Mouse (Mus musculus) CH12.LX (cell line): Measurements from ENCODE around the gene Dlx6. TPM values are rescaled to one million over a fixed set of nuclear protein-coding genes. Genes with fewer than 3 reads are reported as not detected.

ENCODE experiments used
- DNase-seq: peaks from one replicate; pipeline ENCODE4 v3.0.0-alpha.2; 2013; ENCODE audit errors: extremely low read depth
- H3K27ac ChIP-seq: 2 replicates; pipeline ENCODE4 v1.5.1; 2012; ENCODE audit warnings: low read depth, mild to moderate bottlenecking, control low read depth, moderate library complexity; ENCODE audit not compliant: insufficient read depth
- H3K27me3 ChIP-seq: replicated peaks from 2 replicates; pipeline ENCODE3; 2012; ENCODE audit warnings: inconsistent platforms
- H3K36me3 ChIP-seq, 2 experiments: replicated peaks in 1 of 2; 2 replicates each; pipeline versions ENCODE3 to v1.6.1; 2012; ENCODE audit warnings: inconsistent platforms in 1 of 2, low read length in 1 of 2, mild to moderate bottlenecking in 1 of 2, mixed read lengths in 1 of 2, moderate library complexity in 1 of 2; ENCODE audit not compliant: control insufficient read depth in 1 of 2, insufficient read depth in 1 of 2
- H3K4me1 ChIP-seq, 2 experiments: 2 replicates each; pipeline ENCODE4 v1.6.1; 2012; ENCODE audit warnings: inconsistent platforms in 1 of 2, moderate library complexity in 1 of 2; ENCODE audit not compliant: insufficient read depth in 2 of 2, control insufficient read depth in 1 of 2
- H3K4me2 ChIP-seq: 2 replicates; pipeline ENCODE4 v1.6.1; 2012; ENCODE audit warnings: low read depth, mild to moderate bottlenecking, control low read depth; ENCODE audit not compliant: poor library complexity, insufficient read depth, severe bottlenecking
- H3K4me3 ChIP-seq, 3 experiments: fragments of 150-350 bp in 1 of 3; sonication (generic) in 1 of 3; replicated peaks in 1 of 3; 2 replicates each; pipeline versions ENCODE3 to v1.5.1; 2011 to 2012; ENCODE audit warnings: low read depth in 2 of 3, low read length in 2 of 3, mild to moderate bottlenecking in 2 of 3, moderate library complexity in 2 of 3, control low read depth in 1 of 3, improper control_type of control experiment in 1 of 3, inconsistent platforms in 1 of 3, mixed read lengths in 1 of 3; ENCODE audit not compliant: poor library complexity in 1 of 3
- H3K79me2 ChIP-seq: replicated peaks from 2 replicates; pipeline ENCODE4 v1.6.1; 2012; ENCODE audit warnings: mild to moderate bottlenecking, moderate library complexity; ENCODE audit not compliant: control insufficient read depth, poor library complexity, insufficient read depth, severe bottlenecking; ENCODE audit errors: extremely low read depth
- H3K9ac ChIP-seq: 2 replicates; pipeline ENCODE4 v1.6.1; 2012; ENCODE audit warnings: low read depth, mild to moderate bottlenecking, control low read depth, moderate library complexity; ENCODE audit not compliant: insufficient read depth
- H3K9me3 ChIP-seq: replicated peaks from 2 replicates; pipeline ENCODE3; 2012; ENCODE audit warnings: low read length, inconsistent platforms, mixed read lengths
- BHLHE40 ChIP-seq: IDR thresholded peaks from 2 replicates; pipeline ENCODE4 v1.6.1; 2011; ENCODE audit warnings: mild to moderate bottlenecking, low read depth, low read length, improper control_type of control experiment
- CHD1 ChIP-seq: IDR thresholded peaks from 2 replicates; pipeline ENCODE4 v1.6.1; 2012; ENCODE audit warnings: low read depth, low read length, improper control_type of control experiment, inconsistent platforms
- E2F4 ChIP-seq: IDR thresholded peaks from 2 replicates; pipeline ENCODE4 v1.6.1; 2011; ENCODE audit warnings: low read depth, low read length, improper control_type of control experiment; ENCODE audit not compliant: insufficient replicate concordance
- ETS1 ChIP-seq: conservative IDR thresholded peaks from 2 replicates; pipeline ENCODE4 v1.6.1; 2012; ENCODE audit warnings: low read depth, mild to moderate bottlenecking, inconsistent platforms, low read length, improper control_type of control experiment, moderate library complexity
- GABPA ChIP-seq: IDR thresholded peaks from 2 replicates; pipeline ENCODE4 v1.6.1; 2012; ENCODE audit warnings: low read depth, low read length, improper control_type of control experiment, inconsistent platforms; ENCODE audit not compliant: insufficient replicate concordance
- IRF4 ChIP-seq: IDR thresholded peaks from 2 replicates; pipeline ENCODE4 v1.6.1; 2014; ENCODE audit warnings: low read depth, mild to moderate bottlenecking, inconsistent platforms, low read length, improper control_type of control experiment
- JUND ChIP-seq: conservative IDR thresholded peaks from 2 replicates; pipeline ENCODE4 v1.6.1; 2011; ENCODE audit warnings: low read depth, low read length, improper control_type of control experiment
- MAFK ChIP-seq: IDR thresholded peaks from 2 replicates; pipeline ENCODE4 v1.6.1; 2011; ENCODE audit warnings: low read length, improper control_type of control experiment; ENCODE audit not compliant: insufficient replicate concordance
- MAZ ChIP-seq: IDR thresholded peaks from 2 replicates; pipeline ENCODE4 v1.6.1; 2012; ENCODE audit warnings: low read depth, mild to moderate bottlenecking, inconsistent platforms, low read length, improper control_type of control experiment, moderate library complexity
- MYC ChIP-seq: IDR thresholded peaks from 2 replicates; pipeline ENCODE4 v1.6.1; 2011; ENCODE audit warnings: low read depth, mild to moderate bottlenecking, improper control_type of control experiment, low read length
- NELFE ChIP-seq: IDR thresholded peaks from 2 replicates; pipeline ENCODE4 v1.6.1; 2011; ENCODE audit warnings: low read depth, low read length, improper control_type of control experiment
- PAX5 ChIP-seq: IDR thresholded peaks from 2 replicates; pipeline ENCODE4 v1.6.1; 2012; ENCODE audit warnings: low read length, inconsistent platforms, mixed read lengths
- POLR2A ChIP-seq: IDR thresholded peaks from 2 replicates; pipeline ENCODE4 v1.6.1; 2011; ENCODE audit warnings: low read depth, mild to moderate bottlenecking, improper control_type of control experiment, low read length
- RAD21 ChIP-seq: IDR thresholded peaks from 2 replicates; pipeline ENCODE4 v1.6.1; 2011; ENCODE audit warnings: low read depth, mild to moderate bottlenecking, low read length, improper control_type of control experiment, moderate library complexity
- RCOR1 ChIP-seq: conservative IDR thresholded peaks from 2 replicates; pipeline ENCODE4 v1.6.1; 2012; ENCODE audit warnings: low read depth, mild to moderate bottlenecking, inconsistent platforms, low read length, improper control_type of control experiment
- SMC3 ChIP-seq: IDR thresholded peaks from 2 replicates; pipeline ENCODE4 v1.6.1; 2011; ENCODE audit warnings: low read depth, low read length, improper control_type of control experiment
- TBP ChIP-seq: conservative IDR thresholded peaks from 2 replicates; pipeline ENCODE4 v1.6.1; 2011; ENCODE audit warnings: low read depth, low read length, improper control_type of control experiment
- TCF12 ChIP-seq: IDR thresholded peaks from 2 replicates; pipeline ENCODE4 v1.6.1; 2014; ENCODE audit warnings: low read depth, mild to moderate bottlenecking, inconsistent platforms, low read length, improper control_type of control experiment
- UBTF ChIP-seq: IDR thresholded peaks from 2 replicates; pipeline ENCODE4 v1.6.1; 2012; ENCODE audit warnings: low read depth, mild to moderate bottlenecking, inconsistent platforms, low read length, improper control_type of control experiment, moderate library complexity
- USF1 ChIP-seq: IDR thresholded peaks from 2 replicates; pipeline ENCODE4 v1.6.1; 2014; ENCODE audit warnings: low read depth, mild to moderate bottlenecking, inconsistent platforms, low read length, improper control_type of control experiment
- ZC3H11A ChIP-seq: IDR thresholded peaks from 2 replicates; pipeline ENCODE4 v1.6.1; 2012; ENCODE audit warnings: low read depth, mild to moderate bottlenecking, inconsistent platforms, low read length, improper control_type of control experiment
- ZKSCAN1 ChIP-seq: IDR thresholded peaks from 2 replicates; pipeline ENCODE4 v1.6.1; 2012; ENCODE audit warnings: low read depth, inconsistent platforms, low read length, improper control_type of control experiment, borderline replicate concordance
- ZMIZ1 ChIP-seq: IDR thresholded peaks from 2 replicates; pipeline ENCODE4 v1.6.1; 2012; ENCODE audit warnings: low read depth, mild to moderate bottlenecking, inconsistent platforms, low read length, improper control_type of control experiment
- ZNF384 ChIP-seq: IDR thresholded peaks from 2 replicates; pipeline ENCODE4 v1.6.1; 2012; ENCODE audit warnings: low read depth, low read length, improper control_type of control experiment, inconsistent platforms
- dilution Hi-C: fragments of 300-500 bp; cut with MboI; formaldehyde crosslinking; loops from 2 replicates; pipeline ENCODE4 v1.14.3; 2020; ENCODE audit warnings: low sequenced_read_pairs; ENCODE audit not compliant: extremely low pct_unique_long_range_greater_than_20kb, extremely low pct_ligation_motif_present
- in situ Hi-C: fragments of 300-500 bp; cut with MboI; formaldehyde crosslinking; loops from 3 replicates; pipeline ENCODE4 v1.14.3; 2019; ENCODE audit warnings: low sequenced_read_pairs, low pct_ligation_motif_present, low pct_unique_long_range_greater_than_20kb, mixed read lengths
- polyA plus RNA-seq: library from polyadenylated mRNA; unstranded; fragments of >175 nt; gene quantifications from 2 replicates; pipeline ENCODE4 v1.2.1, GENCODE M21; 2012; ENCODE audit warnings: low read depth; ENCODE audit not compliant: insufficient read length
- total RNA-seq, 2 experiments: library from RNA; depleted of rRNA; stranded (reverse); fragments of 300-350 nt in 1 of 2; fragments of >200 nt in 1 of 2; gene quantifications; 2 replicates each; pipeline ENCODE4 v1.2.3; 2012 to 2014

Dlx6 gene
- total and polyA plus RNA-seq, 3 experiments, result not detected

GRCm38 (mm10) chr6:6852944-6853343, 10.2 kb upstream of the Dlx6 start:
- H3K27me3 ChIP-seq, result no peaks in the 10 kb centered on the region

GRCm38 (mm10) chr6:6854176-6854575, 9.0 kb upstream of the Dlx6 start:
- in situ Hi-C loops (no loop called here), dilution Hi-C loops (no loop called here)
- H3K27ac ChIP-seq, result no peak overlapping the region
- H3K9me3 ChIP-seq, result no peaks in the 10 kb centered on the region
- no peak for DNase-seq
- no peak overlapping the region for H3K4me2 ChIP-seq
- no peak overlapping the region for H3K9ac ChIP-seq
- peaks cover 0 to 19% of the 10 kb centered on the region in 2 experiments; a peak in 2 of 4 replicates for H3K4me1 ChIP-seq
- no peaks in the 10 kb centered on the region for H3K27me3 ChIP-seq
- no peak overlapping the region for H3K4me3 ChIP-seq
- TF ChIP-seq UBTF (no peak), PAX5 (no peak), GABPA (no peak)
- no peaks in the 10 kb centered on the region for H3K79me2 ChIP-seq
- no peaks in the 10 kb centered on the region for H3K36me3 ChIP-seq

More at GRCm38 (mm10) chr6:6852944-6853343, 10.2 kb upstream of the Dlx6 start:
- Histone ChIP-seq H3K4me3 (no peak overlapping the region), H3K36me3 (no peaks in the 10 kb centered on the region), H3K27ac (no peak overlapping the region), H3K9me3 (no peaks in the 10 kb centered on the region), H3K4me2 (no peak overlapping the region), H3K79me2 (no peaks in the 10 kb centered on the region), H3K9ac (no peak overlapping the region), H3K4me1 (peaks cover 0 to 7% of the 10 kb centered on the region in 2 experiments; a peak in 2 of 4 replicates)
- dilution Hi-C loops, result no loop called here
- TF ChIP-seq RAD21, result no peak
- TF ChIP-seq JUND, result no peak
- no peak for TF ChIP-seq E2F4
- TF ChIP-seq BHLHE40, result no peak
- TF ChIP-seq ZNF384, result no peak
- no peak for TF ChIP-seq MAZ
- TF ChIP-seq RCOR1, result no peak
- no peak for TF ChIP-seq ZC3H11A
- TF ChIP-seq TCF12, result no peak
- in situ Hi-C loops, result no loop called here
- no peak for DNase-seq

GRCm38 (mm10) chr6:6854902-6855745, 8.0 kb upstream of the Dlx6 start:
- no peak overlapping the region for H3K27ac ChIP-seq
- H3K9me3 ChIP-seq, result no peaks in the 10 kb centered on the region
- H3K4me2 ChIP-seq, result no peak overlapping the region
- dilution Hi-C loops, result no loop called here
- no peaks in the 10 kb centered on the region for H3K36me3 ChIP-seq
- H3K4me3 ChIP-seq, result no peak overlapping the region
- DNase-seq, result no peak
- peaks cover 0 to 24% of the 10 kb centered on the region in 2 experiments; a peak in 2 of 4 replicates for H3K4me1 ChIP-seq
- H3K79me2 ChIP-seq, result no peaks in the 10 kb centered on the region
- no peak overlapping the region for H3K9ac ChIP-seq
- in situ Hi-C loops, result no loop called here
- no peaks in the 10 kb centered on the region for H3K27me3 ChIP-seq
- TF ChIP-seq SMC3, result no peak
- TF ChIP-seq CHD1, result no peak
- TF ChIP-seq MAFK, result no peak
- TF ChIP-seq USF1, result no peak
- TF ChIP-seq RAD21, result no peak
- TF ChIP-seq POLR2A, result no peak
- no peak for TF ChIP-seq MYC
- TF ChIP-seq JUND, result no peak
- no peak for TF ChIP-seq ZKSCAN1
- TF ChIP-seq ZMIZ1, result no peak
- TF ChIP-seq NELFE, result no peak
- no peak for TF ChIP-seq IRF4
- no peak for TF ChIP-seq TBP
- TF ChIP-seq BHLHE40, result no peak
- TF ChIP-seq ETS1, result no peak
- TF ChIP-seq MAZ, result no peak
- no peak for TF ChIP-seq GABPA
